Comparison of ENCODE assay signal across 10 mouse cellular contexts in the genomic region with DNA sequence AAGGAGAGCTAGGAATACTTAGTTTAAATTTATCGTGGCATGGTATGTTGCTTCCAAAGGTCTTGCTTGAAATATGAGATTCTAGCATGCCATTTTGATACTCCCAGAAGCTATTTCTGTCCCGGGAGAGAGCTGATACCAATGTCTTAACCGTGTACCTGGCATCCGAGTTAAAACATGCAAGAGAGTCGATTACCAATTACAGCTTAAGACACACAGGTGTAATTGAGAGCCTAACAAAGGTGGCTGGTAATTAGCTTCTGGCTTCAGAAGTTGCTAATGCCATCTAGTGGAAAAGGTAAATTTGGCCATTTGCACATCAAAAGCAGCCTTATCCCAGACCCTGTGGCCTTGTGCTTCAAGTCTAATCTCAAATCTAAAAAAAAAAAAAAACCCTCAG.
DNase-seq lines count a peak whose midpoint lies in the region; ATAC-seq and TF ChIP-seq lines count a peak whose summit lies in the region.
"Had no signal": no experiment of that assay in that cellular context is flagged by ENCODE, and none has a peak within 500 bp of the region (broad histone marks: within the 10 kb centered on the region; RNA-seq: fewer than 3 reads in every experiment).

No protein-coding gene starts in this region.

- H3K9me3 ChIP-seq in forebrain, embryonic 12.5 days, result no peaks in the 10 kb centered on the region
- H3K9me3 ChIP-seq in forebrain, embryonic 11.5 days (ENCODE audit: control insufficient read depth, low read length), result no peaks in the 10 kb centered on the region
- no peaks in the 10 kb centered on the region for H3K9me3 ChIP-seq in intestine, postnatal 0 days (ENCODE audit: control insufficient read depth)
- no peaks in the 10 kb centered on the region for H3K9me3 ChIP-seq in intestine, embryonic 16.5 days (ENCODE audit: control insufficient read depth, low read length)
- H3K9me3 ChIP-seq in midbrain, postnatal 0 days (ENCODE audit: low read length), result no peaks in the 10 kb centered on the region; the same call in 1 of the 2 replicates
- peaks cover 1% of the 10 kb centered on the region; the same call in 1 of the 2 replicates for H3K9me3 ChIP-seq in midbrain, embryonic 15.5 days
- no peaks in the 10 kb centered on the region for H3K9me3 ChIP-seq in neural tube, embryonic 15.5 days (replicated peaks)

- WGBS in forebrain, embryonic 12.5 days, result 39% methylated on average over 5 of the region's 5 CpGs
- WGBS in forebrain, embryonic 11.5 days, result 47% methylated on average over 5 of the region's 5 CpGs
- WGBS in intestine, postnatal 0 days, result 39% methylated on average over 5 of the region's 5 CpGs
- WGBS in intestine, embryonic 16.5 days, result 44% methylated on average over 5 of the region's 5 CpGs
- 55% methylated on average over 5 of the region's 5 CpGs for WGBS in midbrain, postnatal 0 days
- 49% methylated on average over 5 of the region's 5 CpGs for WGBS in midbrain, embryonic 15.5 days
- 35% methylated on average over 5 of the region's 5 CpGs for WGBS in neural tube, embryonic 15.5 days

- H3K36me3 ChIP-seq in forebrain, embryonic 12.5 days (replicated peaks), result no peaks in the 10 kb centered on the region
- no peaks in the 10 kb centered on the region for H3K36me3 ChIP-seq in forebrain, embryonic 11.5 days (ENCODE audit: control insufficient read depth, insufficient read depth, low read length)
- H3K36me3 ChIP-seq in intestine, postnatal 0 days (ENCODE audit: control insufficient read depth, insufficient read depth), result no peaks in the 10 kb centered on the region
- H3K36me3 ChIP-seq in intestine, embryonic 16.5 days (ENCODE audit: control insufficient read depth, insufficient read depth, low read length), result no peaks in the 10 kb centered on the region
- no peaks in the 10 kb centered on the region for H3K36me3 ChIP-seq in midbrain, postnatal 0 days (ENCODE audit: insufficient read depth, low read length)
- H3K36me3 ChIP-seq in midbrain, embryonic 15.5 days (replicated peaks), result no peaks in the 10 kb centered on the region
- H3K36me3 ChIP-seq in neural tube, embryonic 15.5 days, result no peaks in the 10 kb centered on the region

- TF ChIP-seq CTCF in intestine, postnatal 0 days (IDR thresholded peaks at IDR 0.05; ENCODE audit: low read depth), result peak; percentile 51
- peak; percentile 61 for TF ChIP-seq CTCF in midbrain, postnatal 0 days (IDR thresholded peaks at IDR 0.05)

- no peaks in the 10 kb centered on the region for H3K27me3 ChIP-seq in forebrain, embryonic 12.5 days
- H3K27me3 ChIP-seq in forebrain, embryonic 11.5 days (ENCODE audit: control insufficient read depth, insufficient read depth, low read length), result no peaks in the 10 kb centered on the region
- H3K27me3 ChIP-seq in intestine, postnatal 0 days (replicated peaks; ENCODE audit: control insufficient read depth, insufficient read depth, low read length), result no peaks in the 10 kb centered on the region
- no peaks in the 10 kb centered on the region for H3K27me3 ChIP-seq in intestine, embryonic 16.5 days (replicated peaks; ENCODE audit: control insufficient read depth, insufficient read depth, low read length)
- H3K27me3 ChIP-seq in midbrain, postnatal 0 days (ENCODE audit: insufficient read depth, low read length), result no peaks in the 10 kb centered on the region
- H3K27me3 ChIP-seq in midbrain, embryonic 15.5 days (replicated peaks), result no peaks in the 10 kb centered on the region
- no peaks in the 10 kb centered on the region for H3K27me3 ChIP-seq in neural tube, embryonic 15.5 days (replicated peaks)

- DNase-seq in forebrain, embryonic 11.5 days (ENCODE audit: low spot score), result no peak
- peak; percentile 69 for DNase-seq in midbrain, postnatal 0 days (ENCODE audit: low spot score)
- no peak for DNase-seq in left cerebral cortex, postnatal 14 days (ENCODE audit: low spot score in 2 of 2)
- DNase-seq: lung, postnatal 14 days had no signal

- intact Hi-C loops in left cerebral cortex, postnatal 14 days (cut with DNase I), result no loop called here

- no peak overlapping the region for H3K4me3 ChIP-seq in forebrain, embryonic 12.5 days (replicated peaks)
- H3K4me3 ChIP-seq in forebrain, embryonic 11.5 days (ENCODE audit: low read depth, low read length), result no peak overlapping the region
- no peak overlapping the region for H3K4me3 ChIP-seq in intestine, postnatal 0 days (ENCODE audit: low read depth, low read length)
- H3K4me3 ChIP-seq in intestine, embryonic 16.5 days (ENCODE audit: low read length), result no peak overlapping the region
- no peak overlapping the region for H3K4me3 ChIP-seq in midbrain, postnatal 0 days (ENCODE audit: low read depth, low read length)
- H3K4me3 ChIP-seq in midbrain, embryonic 15.5 days, result no peak overlapping the region
- H3K4me3 ChIP-seq in neural tube, embryonic 15.5 days (replicated peaks), result no peak overlapping the region

- H3K4me2 ChIP-seq in forebrain, embryonic 12.5 days, result no peak overlapping the region
- H3K4me2 ChIP-seq in forebrain, embryonic 11.5 days (ENCODE audit: low read depth, low read length, severe bottlenecking), result no peak overlapping the region
- H3K4me2 ChIP-seq in intestine, postnatal 0 days (replicated peaks; ENCODE audit: low read depth), result no peak overlapping the region
- H3K4me2 ChIP-seq in intestine, embryonic 16.5 days (ENCODE audit: low read depth, low read length), result no peak overlapping the region
- peak overlapping the region; percentile 25; the same call in 1 of the 2 replicates for H3K4me2 ChIP-seq in midbrain, postnatal 0 days (ENCODE audit: low read depth, low read length, poor library complexity, severe bottlenecking)
- H3K4me2 ChIP-seq in midbrain, embryonic 15.5 days, result no peak overlapping the region
- H3K4me2 ChIP-seq in neural tube, embryonic 15.5 days, result peak overlapping the region; percentile 43

- no peak for ATAC-seq in forebrain, embryonic 12.5 days (ENCODE audit: low FRiP score)
- no peak for ATAC-seq in forebrain, embryonic 11.5 days (replicated peaks; ENCODE audit: low FRiP score)
- ATAC-seq in intestine, postnatal 0 days, result no peak
- no peak for ATAC-seq in intestine, embryonic 16.5 days
- ATAC-seq in midbrain, postnatal 0 days (ENCODE audit: low FRiP score), result no peak
- no peak for ATAC-seq in midbrain, embryonic 15.5 days (replicated peaks)
- peak; percentile 24; the same call in 1 of the 2 replicates for ATAC-seq in neural tube, embryonic 15.5 days (ENCODE audit: low FRiP score)
- ATAC-seq: inflammation-experienced regulatory T-cells, adult 6 months had no signal

- peaks cover 3% of the 10 kb centered on the region; the same call in 1 of the 2 replicates for H3K4me1 ChIP-seq in forebrain, embryonic 12.5 days
- no peaks in the 10 kb centered on the region for H3K4me1 ChIP-seq in forebrain, embryonic 11.5 days (replicated peaks; ENCODE audit: control insufficient read depth, insufficient read depth, low read length)
- H3K4me1 ChIP-seq in intestine, postnatal 0 days (replicated peaks; ENCODE audit: control insufficient read depth, insufficient read depth, low read length), result no peaks in the 10 kb centered on the region
- H3K4me1 ChIP-seq in intestine, embryonic 16.5 days (ENCODE audit: control insufficient read depth, insufficient read depth, low read length), result no peaks in the 10 kb centered on the region
- no peaks in the 10 kb centered on the region for H3K4me1 ChIP-seq in midbrain, postnatal 0 days (ENCODE audit: insufficient read depth, low read length)
- H3K4me1 ChIP-seq in midbrain, embryonic 15.5 days, result 0 out of 2 replicates have a peak, but pooled peaks cover 3% of the 10 kb centered on the region
- peaks cover 10% of the 10 kb centered on the region for H3K4me1 ChIP-seq in neural tube, embryonic 15.5 days

- peak overlapping the region; percentile 76; the same call in 1 of the 2 replicates for H3K27ac ChIP-seq in forebrain, embryonic 12.5 days
- H3K27ac ChIP-seq in forebrain, embryonic 11.5 days (ENCODE audit: low read depth, low read length), result no peak overlapping the region
- no peak overlapping the region for H3K27ac ChIP-seq in intestine, postnatal 0 days (ENCODE audit: low read depth, low read length)
- no peak overlapping the region for H3K27ac ChIP-seq in intestine, embryonic 16.5 days (ENCODE audit: low read length)
- no peak overlapping the region for H3K27ac ChIP-seq in midbrain, postnatal 0 days (ENCODE audit: low read depth, low read length)
- H3K27ac ChIP-seq in midbrain, embryonic 15.5 days, result no peak overlapping the region
- H3K27ac ChIP-seq in neural tube, embryonic 15.5 days (replicated peaks), result 0 out of 2 replicates have a peak overlapping the region, but pooled peaks have one; percentile 23

- no peak overlapping the region for H3K9ac ChIP-seq in forebrain, embryonic 12.5 days
- no peak overlapping the region for H3K9ac ChIP-seq in forebrain, embryonic 11.5 days (ENCODE audit: low read length)
- no peak overlapping the region for H3K9ac ChIP-seq in intestine, postnatal 0 days (ENCODE audit: low read depth, low read length)
- no peak overlapping the region for H3K9ac ChIP-seq in intestine, embryonic 16.5 days (ENCODE audit: low read depth, low read length)
- no peak overlapping the region for H3K9ac ChIP-seq in midbrain, postnatal 0 days (replicated peaks; ENCODE audit: low read length, poor library complexity, severe bottlenecking)
- no peak overlapping the region for H3K9ac ChIP-seq in midbrain, embryonic 15.5 days
- H3K9ac ChIP-seq in neural tube, embryonic 15.5 days (replicated peaks), result no peak overlapping the region; the same call in 1 of the 2 replicates

Comparison
In these comparisons a context has a peak if more than half of its experiments do, and no peak if none do; other contexts are left out.
1. H3K27ac ChIP-seq: peak in forebrain, embryonic 12.5 days (single experiment) and neural tube, embryonic 15.5 days (single experiment); none in forebrain, embryonic 11.5 days (single experiment), intestine, postnatal 0 days (single experiment), intestine, embryonic 16.5 days (single experiment), midbrain, postnatal 0 days (single experiment) and midbrain, embryonic 15.5 days (single experiment).
2. H3K4me2 ChIP-seq: peak in midbrain, postnatal 0 days (single experiment) and neural tube, embryonic 15.5 days (single experiment); none in forebrain, embryonic 12.5 days (single experiment), forebrain, embryonic 11.5 days (single experiment), intestine, postnatal 0 days (single experiment), intestine, embryonic 16.5 days (single experiment) and midbrain, embryonic 15.5 days (single experiment).